In genomic region chr1:190155021-190155420, GRCm38 (mm10) we compare ENCODE assay signal across 25 mouse cellular contexts. TPM values are rescaled to one million over a fixed set of nuclear protein-coding genes. Genes with fewer than 3 reads are reported as not detected.
DNase-seq lines count a peak whose midpoint lies in the region; ATAC-seq lines count a peak whose summit lies in the region.
"Had no signal": no experiment of that assay in that cellular context is flagged by ENCODE, and none has a peak within 500 bp of the region (broad histone marks: within the 10 kb centered on the region; RNA-seq: fewer than 3 reads in every experiment).

No protein-coding gene starts in this region.

- DNase-seq in embryo, embryonic 10.5 days (ENCODE audit: low spot score): peak; percentile 50
- DNase-seq in embryo, embryonic 10 days (ENCODE audit: low spot score): no peak
- peak; percentile 31 for DNase-seq in heart, adult 11 months
- DNase-seq in heart, postnatal 4 days: no peak
- DNase-seq in midbrain, embryonic 11.5 days (ENCODE audit: low spot score, missing footprints): peak; percentile 84
- no peak for DNase-seq in retina, postnatal 1 day
- DNase-seq: adrenal gland, postnatal 25 days; B cell, adult 2 months; cerebellum, adult 18-20 months; cerebellum, adult 9-10 months; cerebellum, postnatal 14 days; gastrocnemius, postnatal 10 days; gastrocnemius, postnatal 36 days had no signal

- H3K27ac ChIP-seq in midbrain, embryonic 11.5 days (ENCODE audit: low read depth, low read length): no peak overlapping the region
- H3K27ac ChIP-seq in midbrain, embryonic 15.5 days: no peak overlapping the region
- H3K27ac ChIP-seq: embryonic facial prominence, embryonic 12.5 days; embryonic facial prominence, embryonic 15.5 days; forebrain, embryonic 15.5 days; hindbrain, embryonic 10.5 days; intestine, embryonic 15.5 days had no signal

- no peak overlapping the region for H3K9ac ChIP-seq in midbrain, embryonic 11.5 days (ENCODE audit: low read length)
- H3K9ac ChIP-seq in midbrain, embryonic 15.5 days: no peak overlapping the region
- H3K9ac ChIP-seq: embryonic facial prominence, embryonic 12.5 days; embryonic facial prominence, embryonic 15.5 days; forebrain, embryonic 15.5 days; hindbrain, embryonic 13.5 days; intestine, embryonic 15.5 days had no signal

- H3K4me1 ChIP-seq in midbrain, embryonic 11.5 days (ENCODE audit: control insufficient read depth, insufficient read depth, low read length): peaks cover 18% of the 10 kb centered on the region
- peaks cover 7% of the 10 kb centered on the region for H3K4me1 ChIP-seq in midbrain, embryonic 15.5 days
- H3K4me1 ChIP-seq: embryonic facial prominence, embryonic 12.5 days; embryonic facial prominence, embryonic 15.5 days had no signal

- ATAC-seq in midbrain, embryonic 11.5 days (ENCODE audit: low FRiP score): no peak
- no peak for ATAC-seq in midbrain, embryonic 15.5 days (replicated peaks)
- ATAC-seq: forebrain, embryonic 15.5 days; hindbrain, embryonic 16.5 days; intestine, embryonic 15.5 days; Patski had no signal

- no peaks in the 10 kb centered on the region for H3K9me3 ChIP-seq in midbrain, embryonic 11.5 days (ENCODE audit: control insufficient read depth, low read length)
- no peaks in the 10 kb centered on the region for H3K9me3 ChIP-seq in midbrain, embryonic 15.5 days
- H3K9me3 ChIP-seq: embryonic facial prominence, embryonic 12.5 days; embryonic facial prominence, embryonic 15.5 days; forebrain, embryonic 15.5 days; hindbrain, embryonic 10.5 days; hindbrain, embryonic 13.5 days; intestine, embryonic 15.5 days had no signal

- WGBS in midbrain, embryonic 11.5 days: 71% methylated on average over 2 of the region's 2 CpGs
- WGBS in midbrain, embryonic 15.5 days: 50% methylated on average over 2 of the region's 2 CpGs

- no peaks in the 10 kb centered on the region; the same call in 1 of the 2 replicates for H3K27me3 ChIP-seq in midbrain, embryonic 11.5 days (ENCODE audit: control insufficient read depth, insufficient read depth, low read length)
- H3K27me3 ChIP-seq in midbrain, embryonic 15.5 days (replicated peaks): 0 out of 2 replicates have a peak, but pooled peaks cover 3% of the 10 kb centered on the region
- H3K27me3 ChIP-seq: embryonic facial prominence, embryonic 12.5 days; hindbrain, embryonic 13.5 days; intestine, embryonic 15.5 days; Patski had no signal

- H3K4me3 ChIP-seq in midbrain, embryonic 11.5 days (ENCODE audit: low read depth, low read length): no peak overlapping the region
- no peak overlapping the region for H3K4me3 ChIP-seq in midbrain, embryonic 15.5 days
- H3K4me3 ChIP-seq: embryonic facial prominence, embryonic 12.5 days; embryonic facial prominence, embryonic 15.5 days; forebrain, embryonic 15.5 days; hindbrain, embryonic 10.5 days; hindbrain, embryonic 13.5 days; intestine, embryonic 15.5 days had no signal

- H3K36me3 ChIP-seq in midbrain, embryonic 11.5 days (ENCODE audit: control insufficient read depth, insufficient read depth, low read length): no peaks in the 10 kb centered on the region
- no peaks in the 10 kb centered on the region for H3K36me3 ChIP-seq in midbrain, embryonic 15.5 days (replicated peaks)
- H3K36me3 ChIP-seq: embryonic facial prominence, embryonic 12.5 days; embryonic facial prominence, embryonic 15.5 days; forebrain, embryonic 15.5 days; G1E; hindbrain, embryonic 13.5 days; intestine, embryonic 15.5 days had no signal

- no peak overlapping the region for H3K4me2 ChIP-seq in midbrain, embryonic 11.5 days
- no peak overlapping the region for H3K4me2 ChIP-seq in midbrain, embryonic 15.5 days
- H3K4me2 ChIP-seq: embryonic facial prominence, embryonic 12.5 days; embryonic facial prominence, embryonic 15.5 days; forebrain, embryonic 15.5 days; heart, embryonic 11.5 days; hindbrain, embryonic 13.5 days; intestine, embryonic 15.5 days had no signal

RNA-seq across cellular contexts. Expression of gene Prox1, which starts 15.5 kb away (rescaled TPM):
- total RNA-seq in heart, postnatal 4 days (2021): 10 to 100 TPM; 57.6 to 58.0 TPM
- 8.3 TPM in 2 replicates for polyA plus RNA-seq in midbrain, embryonic 11.5 days (2014; fragmentation: Nextera tagmentation; extraction: Ambion mirVana)
- polyA plus RNA-seq in midbrain, embryonic 15.5 days (2015; fragmentation: Nextera tagmentation; extraction: Ambion mirVana): 11.1 and 14.1 TPM in 2 replicates
- total RNA-seq: granulocyte monocyte progenitor cell, adult 5-6 weeks had no signal
- polyA plus RNA-seq: G1E had no signal

Comparison
In these comparisons a context has a peak if more than half of its experiments do, and no peak if none do; other contexts are left out.
1. DNase-seq: peak in embryo, embryonic 10.5 days (single experiment), heart, adult 11 months (single experiment) and midbrain, embryonic 11.5 days (single experiment); none in embryo, embryonic 10 days (single experiment), heart, postnatal 4 days (single experiment) and retina, postnatal 1 day (single experiment).